Mouse (Mus musculus): ENCODE measurements around the gene Crip1. TPM values are rescaled to one million over a fixed set of nuclear protein-coding genes. Genes with fewer than 3 reads are reported as not detected.

Gene Crip1
- total RNA-seq (2021), result 10 to 100 TPM in 1 of 2 experiments, 1 to 10 TPM in 1; 7.6 to 12.6 TPM

GRCm38 (mm10) chr12:113146112-113147057, at the start of gene Crip1:
Gene Crip1 (plus strand): TSS chr12:113146316.
- peak; percentile 86 to 95 for DNase-seq (ENCODE audit: extremely low spot score in 1 of 2, low spot score in 1 of 2)

DNA sequence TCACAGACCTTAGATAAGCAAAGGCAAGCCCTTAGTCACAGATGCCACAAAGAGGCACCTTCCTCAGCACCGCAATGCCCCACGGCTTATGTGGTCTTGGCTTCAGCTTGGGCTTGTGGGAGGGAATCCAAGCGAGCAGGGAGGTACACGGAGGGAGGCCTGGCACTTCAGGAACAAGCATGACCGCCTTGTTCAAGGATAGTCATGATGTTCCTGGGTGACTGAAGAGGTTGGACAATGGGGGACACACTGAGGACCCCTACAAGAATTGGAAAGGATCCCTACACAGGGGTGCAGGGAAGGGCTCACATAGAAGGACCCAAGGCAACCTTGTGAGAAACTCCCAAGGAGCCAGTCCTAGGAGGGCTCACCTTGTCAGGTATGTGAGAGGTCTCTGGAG, 49.1 kb upstream of the Crip1 start:
- DNase-seq (ENCODE audit: extremely low spot score in 1 of 2, low spot score in 1 of 2), result no peak

DNA sequence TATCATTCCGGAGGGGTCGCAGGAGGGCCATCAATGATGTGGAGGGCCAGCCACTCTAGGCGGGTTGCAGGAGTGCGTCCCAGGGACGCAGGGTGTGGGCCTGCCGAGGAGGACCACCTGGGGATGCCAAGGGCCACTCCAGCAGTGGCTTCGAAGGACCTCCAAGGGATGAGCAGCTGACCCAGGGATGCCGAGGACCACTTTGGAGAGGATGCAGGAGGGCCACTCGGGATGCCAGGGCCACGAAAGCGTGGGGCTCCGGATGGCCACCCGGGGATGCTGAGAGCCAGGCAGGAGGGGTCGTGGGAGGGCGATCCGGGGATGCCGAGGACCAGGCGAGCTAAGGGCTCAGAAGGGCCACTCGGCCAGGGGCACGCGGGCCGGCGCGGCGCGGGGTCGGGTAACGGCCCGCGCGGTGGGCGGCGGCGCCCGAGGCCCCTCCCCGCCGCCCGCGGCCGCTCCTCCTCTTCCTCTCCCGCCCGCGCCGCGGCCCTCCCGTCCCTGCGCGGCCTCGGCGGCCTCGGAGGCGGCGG, 48.3 kb upstream of the Crip1 start, which contains the start of gene Mta1:
Gene Mta1, plus strand, starts transcription at position 530 of the 533 bp plus-strand sequence.
- peak; percentile 41 to 56 for DNase-seq (ENCODE audit: extremely low spot score in 1 of 2, low spot score in 1 of 2)

- DNase-seq (ENCODE audit: extremely low spot score in 1 of 2, low spot score in 1 of 2), result no peak
Measured at GRCm38 (mm10) chr12:113098530-113099151, 47.5 kb upstream of the Crip1 start.

GRCm38 (mm10) chr12:113099470-113100237, 46.5 kb upstream of the Crip1 start:
- DNase-seq (ENCODE audit: extremely low spot score in 1 of 2, low spot score in 1 of 2), result no peak

DNA sequence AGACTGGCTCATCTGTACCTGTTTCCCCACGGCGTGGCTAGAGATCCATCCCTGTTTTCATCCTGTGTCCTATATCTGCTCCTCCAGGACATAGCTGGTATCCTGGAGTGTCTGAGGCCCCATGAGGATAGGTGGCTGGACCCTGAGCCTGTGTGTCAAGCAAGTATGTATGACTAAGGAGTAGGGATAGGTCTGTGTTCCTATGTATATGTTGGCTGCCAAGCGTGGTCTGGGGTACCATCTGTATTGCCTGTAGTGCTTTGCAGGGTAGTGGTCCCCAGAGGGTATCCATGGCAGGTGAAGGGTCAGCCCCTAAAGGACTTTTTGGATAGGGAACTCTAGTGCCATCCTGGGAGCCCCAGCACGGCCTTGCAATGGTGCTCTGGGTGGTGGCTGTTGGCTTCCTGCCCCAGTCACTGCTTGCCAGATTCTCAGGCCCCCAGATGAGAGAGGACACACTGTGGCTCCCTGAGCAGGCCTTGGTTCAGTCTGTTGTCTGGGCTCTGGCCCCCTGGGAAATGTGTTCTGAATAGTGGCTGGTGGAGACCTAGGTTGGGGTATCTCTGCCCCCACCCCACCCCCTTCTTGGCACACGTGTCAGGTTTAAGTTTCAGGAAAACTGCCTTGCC, 45.6 kb upstream of the Crip1 start:
- no peak for DNase-seq (ENCODE audit: extremely low spot score in 1 of 2, low spot score in 1 of 2)

GRCm38 (mm10) chr12:113101251-113101960, 44.7 kb upstream of the Crip1 start:
- no peak for DNase-seq (ENCODE audit: extremely low spot score in 1 of 2, low spot score in 1 of 2)

DNA sequence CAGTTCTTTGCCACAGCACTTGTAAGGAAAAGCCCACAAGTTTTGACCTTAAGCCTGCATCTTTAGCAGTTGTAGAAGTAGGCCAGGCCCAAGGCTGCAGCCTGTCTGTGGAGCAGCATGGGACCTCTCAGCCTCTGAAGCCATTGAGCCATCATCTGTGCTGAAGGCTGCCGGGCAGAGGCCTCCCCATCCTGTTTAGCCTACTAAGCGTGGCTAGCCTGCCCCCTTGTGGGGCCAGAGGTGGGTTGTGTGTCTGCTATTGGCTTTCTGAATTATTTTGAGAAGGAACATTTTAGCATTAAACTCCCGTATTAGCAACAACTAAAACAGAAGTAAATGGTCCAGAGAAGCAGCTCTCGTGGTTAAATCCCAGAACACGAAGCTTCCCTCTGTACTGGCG, 43.7 kb upstream of the Crip1 start:
- DNase-seq (ENCODE audit: extremely low spot score in 1 of 2, low spot score in 1 of 2), result peak in 1 of 2 experiments; percentile 54

- DNase-seq (ENCODE audit: extremely low spot score in 1 of 2, low spot score in 1 of 2), result no peak
Measured at GRCm38 (mm10) chr12:113103846-113104451, 42.2 kb upstream of the Crip1 start.

- no peak for DNase-seq (ENCODE audit: extremely low spot score in 1 of 2, low spot score in 1 of 2)
Measured at GRCm38 (mm10) chr12:113106386-113106785, 39.7 kb upstream of the Crip1 start.

- DNase-seq (ENCODE audit: extremely low spot score in 1 of 2, low spot score in 1 of 2), result no peak
Measured at GRCm38 (mm10) chr12:113107431-113108124, 38.5 kb upstream of the Crip1 start.

DNA sequence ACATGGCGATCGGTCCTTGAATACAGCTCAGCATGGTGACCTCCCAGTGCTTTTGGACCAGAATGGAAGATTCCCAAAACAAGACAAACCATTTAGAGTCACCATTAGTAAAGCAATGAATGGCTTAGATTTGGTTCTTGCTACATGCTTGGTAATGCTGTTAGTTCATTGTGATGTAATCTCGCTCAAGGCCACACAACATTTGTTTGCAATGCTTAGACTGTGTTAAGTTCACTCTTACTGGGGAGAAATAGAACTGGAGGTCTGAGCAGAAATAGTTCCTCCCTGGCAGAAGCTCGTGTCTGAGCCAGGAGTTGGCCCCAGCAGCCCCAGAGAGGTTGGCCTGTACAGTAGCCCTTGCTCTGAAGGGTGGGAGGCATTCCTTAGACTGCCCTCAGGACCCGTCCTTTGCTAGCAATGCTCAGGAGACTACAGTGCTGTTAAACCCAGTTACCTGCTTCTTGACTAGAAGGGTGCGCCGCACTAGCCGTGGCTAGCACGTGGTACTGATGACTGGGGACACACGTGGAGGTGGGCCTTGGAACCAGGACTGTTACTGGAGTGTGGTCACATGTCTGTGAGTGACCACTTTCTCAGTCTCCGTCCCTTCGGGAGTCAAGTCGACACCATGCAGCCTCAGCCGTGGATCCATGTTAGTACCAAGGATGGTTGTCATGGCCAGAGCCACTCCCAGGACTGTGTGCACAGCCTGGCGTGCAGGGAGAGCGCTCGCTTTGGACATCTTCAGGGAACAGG, 37.4 kb upstream of the Crip1 start:
- no peak for DNase-seq (ENCODE audit: extremely low spot score in 1 of 2, low spot score in 1 of 2)

DNA sequence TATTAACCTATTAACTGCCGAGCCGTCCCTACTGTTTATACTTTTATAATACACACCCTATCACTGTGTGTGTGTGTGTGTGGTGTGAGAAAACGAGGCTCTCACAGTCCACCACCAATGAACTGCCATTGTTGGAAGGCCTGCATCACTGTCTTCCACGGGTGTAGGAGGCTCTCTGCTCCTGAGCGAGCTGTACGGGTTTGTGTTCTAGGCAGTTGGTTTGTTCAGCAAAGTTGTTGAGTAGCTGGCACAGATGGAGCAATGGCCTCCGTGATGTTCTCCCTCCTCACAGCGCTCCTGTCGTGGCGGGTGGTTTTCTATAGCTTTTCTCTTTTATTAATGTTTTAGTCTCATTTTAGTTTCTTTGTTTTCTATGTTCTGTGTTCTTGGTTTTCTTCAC, 36.3 kb upstream of the Crip1 start:
- DNase-seq (ENCODE audit: extremely low spot score in 1 of 2, low spot score in 1 of 2), result no peak

DNA sequence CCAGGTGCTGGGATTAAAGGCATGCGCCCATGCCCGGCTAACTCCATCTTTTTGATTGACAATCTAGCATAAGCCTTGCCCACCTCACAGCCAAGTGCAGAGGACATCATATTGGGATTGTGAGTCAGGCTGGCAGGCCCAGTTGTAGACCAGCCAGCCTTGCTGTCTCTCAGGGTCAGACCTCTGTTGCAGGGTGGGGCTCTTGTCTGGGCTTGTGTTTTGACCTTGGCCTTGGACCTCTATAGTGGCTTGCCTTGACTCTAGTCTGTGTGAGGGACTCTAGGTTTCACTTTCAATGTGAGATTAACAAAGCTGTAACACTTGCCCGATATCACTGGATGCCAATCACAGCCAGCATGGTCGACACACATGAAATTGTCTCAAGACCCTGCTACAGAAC, 32.0 kb upstream of the Crip1 start:
- DNase-seq (ENCODE audit: extremely low spot score in 1 of 2, low spot score in 1 of 2), result no peak

DNA sequence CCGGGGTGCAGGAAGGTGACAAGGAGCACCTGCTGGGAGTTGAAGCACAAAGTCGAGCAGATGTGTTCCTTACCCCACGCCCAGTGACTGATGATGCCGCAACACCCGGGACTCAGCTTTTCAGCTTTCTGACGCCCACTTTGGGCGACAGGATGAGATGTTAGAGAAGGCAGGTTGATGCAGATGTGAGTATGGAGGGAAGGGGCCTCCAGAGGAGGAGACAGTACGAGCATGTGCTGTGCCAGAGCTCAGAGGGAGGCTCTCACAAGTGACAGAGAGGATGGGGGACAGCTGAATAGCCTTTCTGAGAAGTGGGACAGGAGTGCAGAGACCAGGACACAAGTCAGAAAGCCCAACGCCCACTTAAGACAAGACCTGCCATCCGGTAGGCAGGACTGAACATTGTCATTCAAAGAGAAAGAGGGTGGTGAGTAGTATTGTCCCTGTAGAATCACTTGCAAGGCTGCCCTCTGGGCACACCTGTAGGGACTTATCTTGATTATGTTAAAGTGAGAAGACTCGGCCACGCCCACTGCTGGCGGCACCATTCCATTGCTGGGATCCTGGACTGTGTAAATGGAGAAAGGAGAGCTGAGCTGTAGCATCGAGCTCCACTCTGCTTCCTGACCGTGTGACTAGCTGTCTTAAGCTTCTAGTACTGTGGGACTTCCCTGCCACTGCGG, 31.1 kb upstream of the Crip1 start:
- no peak for DNase-seq (ENCODE audit: extremely low spot score in 1 of 2, low spot score in 1 of 2)

DNA sequence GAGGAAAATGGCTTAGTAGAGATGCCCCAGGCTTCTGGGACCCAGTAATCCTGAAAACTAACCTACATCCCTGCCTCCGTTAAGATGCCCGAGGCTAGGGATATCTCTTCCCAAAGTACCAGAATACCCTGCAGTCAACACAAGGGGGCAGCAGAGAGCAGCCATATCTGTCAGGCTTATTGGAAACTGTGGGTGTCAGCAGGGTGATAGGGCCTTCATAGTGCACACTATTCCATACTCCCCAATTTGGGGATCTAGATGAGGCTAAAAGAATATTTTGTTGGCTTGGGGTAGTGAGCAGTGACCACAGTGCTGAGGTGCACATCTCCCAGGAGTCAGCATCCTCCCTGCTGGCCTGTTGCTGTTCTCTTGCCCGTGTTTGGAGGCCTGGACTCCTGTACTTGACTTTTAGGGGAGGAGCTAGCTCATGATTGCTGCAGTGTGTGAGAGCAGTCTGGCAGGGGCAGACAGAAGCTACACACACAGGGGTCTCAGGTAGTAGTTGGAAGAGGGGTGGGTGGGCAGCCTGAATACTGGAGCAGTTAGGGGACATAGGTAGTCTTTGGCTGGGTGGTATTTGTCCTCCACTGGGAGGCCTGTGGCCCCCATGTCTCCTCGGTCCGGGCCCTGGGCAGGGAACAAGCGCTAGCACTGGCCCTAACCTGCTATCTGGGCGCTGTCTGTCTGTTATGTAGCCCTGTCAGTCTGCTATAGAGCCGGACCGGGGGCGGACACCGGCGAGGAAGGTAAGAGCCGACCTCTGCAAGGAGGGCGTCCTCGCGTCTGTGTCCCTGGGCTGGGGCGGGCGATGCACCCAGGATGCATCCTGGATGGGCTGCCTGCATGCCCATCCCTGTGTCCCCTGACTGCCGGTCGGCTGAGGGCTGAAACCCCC, 26.4 kb upstream of the Crip1 start:
- peak; percentile 79 to 95 for DNase-seq (ENCODE audit: extremely low spot score in 1 of 2, low spot score in 1 of 2)
